Mouse (Mus musculus) olfactory bulb, adult 2 months (tissue): ENCODE data around the gene Ankrd55.

Experiments
- CTCF ChIP-seq: fragments of 200-500 bp; IDR thresholded peaks from 2 replicates; pipeline ENCODE4 v1.5.1; 2012; ENCODE audit warnings: low read depth, mild to moderate bottlenecking, low read length, moderate library complexity; ENCODE audit not compliant: insufficient read depth
- POLR2A ChIP-seq: fragments of 200-500 bp; IDR thresholded peaks from 2 replicates; pipeline ENCODE4 v1.6.1; 2012; ENCODE audit warnings: mild to moderate bottlenecking, low read depth, low read length, moderate library complexity; ENCODE audit not compliant: insufficient read depth

DNA sequence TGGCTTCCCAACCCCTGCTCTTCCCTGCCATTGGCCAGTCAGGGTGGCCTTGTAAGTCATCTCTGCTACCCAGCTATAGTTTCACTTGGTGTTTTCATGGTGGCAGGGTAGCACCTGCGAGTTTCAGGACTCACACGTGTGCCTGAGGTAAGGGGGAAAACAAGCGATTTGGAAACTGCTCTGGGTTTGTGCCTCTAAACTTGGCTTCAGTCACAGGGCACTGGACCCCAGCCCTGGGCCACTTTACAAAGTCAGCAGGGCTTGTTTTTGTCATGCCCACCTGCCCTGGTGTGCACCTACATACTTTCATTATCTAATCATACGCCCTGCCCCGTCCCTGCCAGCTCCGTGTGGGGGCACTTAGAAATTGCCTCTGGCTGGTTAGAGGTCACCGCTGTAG is 61.2 kb downstream of the Ankrd55 start:
- no peak for TF ChIP-seq CTCF
- TF ChIP-seq POLR2A, result no peak
